Mouse (Mus musculus) heart, adult 2 months (tissue): Measurements from ENCODE around the gene Efhc1. TPM values are rescaled to one million over a fixed set of nuclear protein-coding genes. Genes with fewer than 3 reads are reported as not detected.
A peak's percentile ranks its signal among the peaks of the same experiment; 100 is the strongest.

Experiments used
- DNase-seq, 2 experiments: peaks; one replicate each; pipeline ENCODE4 v3.0.0; 2021
- H3K27ac ChIP-seq: fragments of 200-600 bp; 2 replicates; pipeline ENCODE4 v1.8.1; 2022
- H3K27me3 ChIP-seq: fragments of 200-500 bp; 2 replicates; pipeline ENCODE4 v1.6.1; 2012; ENCODE audit warnings: mild to moderate bottlenecking, low read length, inconsistent platforms, mixed read lengths; ENCODE audit not compliant: control insufficient read depth, insufficient read depth
- H3K36me3 ChIP-seq: fragments of 200-500 bp; 2 replicates; pipeline ENCODE4 v1.6.1; 2012; ENCODE audit warnings: low read length, inconsistent platforms; ENCODE audit not compliant: control insufficient read depth, insufficient read depth
- H3K4me1 ChIP-seq: fragments of 200-500 bp; 2 replicates; pipeline ENCODE4 v1.6.1; 2011; ENCODE audit warnings: low read length; ENCODE audit not compliant: control insufficient read depth, insufficient read depth
- H3K4me3 ChIP-seq: fragments of 200-600 bp; 2 replicates; pipeline ENCODE4 v1.8.1; 2022
- H3K79me2 ChIP-seq: fragments of 200-500 bp; replicated peaks from 2 replicates; pipeline ENCODE4 v1.6.1; 2012; ENCODE audit warnings: mild to moderate bottlenecking, inconsistent platforms, low read length, moderate library complexity, mixed read lengths; ENCODE audit not compliant: control insufficient read depth, insufficient read depth
- H3K9ac ChIP-seq: fragments of 200-500 bp; 2 replicates; pipeline ENCODE4 v1.6.1; 2012; ENCODE audit warnings: low read depth, mild to moderate bottlenecking, control low read depth, inconsistent platforms, low read length, mixed read lengths
- CTCF ChIP-seq: fragments of 200-600 bp; IDR thresholded peaks from 2 replicates; pipeline ENCODE4 v1.8.1; 2022; ENCODE audit warnings: antibody characterized with exemption, mild to moderate bottlenecking, moderate library complexity
- EP300 ChIP-seq: fragments of 200-500 bp; IDR thresholded peaks from 2 replicates; pipeline ENCODE4 v1.6.1; 2011; ENCODE audit warnings: low read depth, low read length, control low read depth; ENCODE audit not compliant: insufficient read depth
- POLR2A ChIP-seq: fragments of 200-500 bp; IDR thresholded peaks from 2 replicates; pipeline ENCODE4 v1.6.1; 2011; ENCODE audit warnings: mild to moderate bottlenecking, low read depth, low read length, control low read depth; ENCODE audit not compliant: insufficient read depth
- WGBS: fragments of 180-500 bp; shearing (Covaris S2); methylation state at CpG from one replicate; pipeline ENCODE4 v1.1.7; 2018; 5-methylcytosine and 5-hydroxymethylcytosine counted together
- intact Hi-C: fragments of 180-260 bp; cut with DNase I; formaldehyde crosslinking; loops from one replicate; pipeline ENCODE4 v1.15.1; 2025
- long read RNA-seq: library from polyadenylated mRNA; stranded (forward); transcript quantifications from one replicate; pipeline ENCODE4 v2.0.0, GENCODE M21; 2021
- polyA plus RNA-seq: library from polyadenylated mRNA; depleted of rRNA; stranded (reverse); fragments of >200 nt; gene quantifications from 2 replicates; pipeline ENCODE4 v1.2.3, GENCODE M21; 2012; rRNA removed
- total RNA-seq, 2 experiments: library from RNA; stranded (reverse); gene quantifications; 2 replicates each; pipeline ENCODE4 v1.2.3; 2021

Efhc1 gene
- under 1 TPM; 0.41 to 0.63 TPM for total RNA-seq
- 1.2 and 1.8 TPM in 2 replicates for polyA plus RNA-seq
- long read RNA-seq = 0 reads

DNA sequence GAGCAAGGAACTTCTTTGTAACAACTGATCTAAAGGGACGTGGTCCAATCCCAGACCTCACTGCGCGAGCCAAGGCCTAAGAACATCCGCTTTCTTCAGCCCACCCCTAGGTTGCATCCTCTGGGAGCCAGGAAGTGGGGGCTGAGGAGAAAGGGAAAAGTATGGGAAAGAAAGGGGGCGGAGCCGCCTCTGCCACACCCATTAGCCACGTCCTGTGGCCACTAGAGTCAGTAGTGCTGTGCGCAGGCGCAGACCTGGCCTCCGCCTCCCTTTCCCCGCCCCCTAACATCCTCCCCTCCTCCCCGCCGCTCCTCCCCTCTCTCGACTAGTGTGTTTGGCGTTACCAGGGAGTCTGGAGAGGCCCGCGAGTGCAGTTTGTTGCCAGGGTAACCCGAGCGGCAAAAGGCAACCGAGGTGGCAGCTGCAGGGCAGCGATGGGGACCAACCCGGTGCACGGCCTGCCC, at the start of gene Efhc1:
TSS of gene Efhc1 (plus strand) at position 327 of the 464 bp plus-strand sequence.
- Histone ChIP-seq H3K4me3 (peak within 1 kb of the TSS; percentile 75), H3K27me3 (no peaks in the 10 kb centered on the region), H3K36me3 (no peaks in the 10 kb centered on the region), H3K4me1 (no peaks in the 10 kb centered on the region), H3K9ac (peak within 1 kb of the TSS; percentile 59), H3K27ac (peak within 1 kb of the TSS; percentile 65), H3K79me2 (no peaks in the 10 kb centered on the region)
- WGBS = 1% methylated on average over 23 of the region's 23 CpGs
- intact Hi-C loops = loop anchor here (1.0 kb wide), 1 partner anchor 128 kb away; the partner anchor contains the start of gene Tram2
- peak; percentile 92 to 93 for DNase-seq
- TF ChIP-seq CTCF (peak; percentile 21; the same call in 1 of the 2 replicates), EP300 (no peak), POLR2A (peak; percentile 44; the same call in 1 of the 2 replicates)

- Histone ChIP-seq H3K27me3 (no peaks in the 10 kb centered on the region), H3K4me3 (no peak overlapping the region), H3K9ac (no peak overlapping the region), H3K36me3 (no peaks in the 10 kb centered on the region), H3K79me2 (no peaks in the 10 kb centered on the region), H3K27ac (no peak overlapping the region), H3K4me1 (no peaks in the 10 kb centered on the region)
- DNase-seq = no peak
- TF ChIP-seq EP300 (no peak), CTCF (no peak), POLR2A (no peak)
- intact Hi-C loops = no loop called here
- 90% methylated on average over 8 of the region's 8 CpGs for WGBS
Measured at GRCm38 (mm10) chr1:20905501-20906127, 45.8 kb upstream of the Efhc1 start.

DNA sequence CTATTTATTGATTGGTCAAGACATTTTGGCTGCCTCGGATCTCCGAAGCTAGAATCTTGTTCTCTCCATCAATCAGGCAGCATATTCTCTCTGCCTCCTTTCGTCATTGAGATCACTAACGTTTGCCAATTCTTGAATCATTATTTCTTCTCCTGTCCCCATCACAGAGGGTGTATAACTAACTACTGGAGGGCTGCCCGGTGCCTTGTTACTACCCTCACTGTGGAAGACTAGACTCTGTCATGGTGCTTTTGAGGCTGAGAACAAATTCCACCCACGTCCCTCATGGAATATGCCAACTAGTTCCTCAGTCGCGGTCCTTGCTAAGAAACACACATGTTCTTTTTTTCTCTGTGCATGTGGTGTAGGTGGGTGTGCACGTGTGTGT, 45.3 kb upstream of the Efhc1 start:
- H3K27ac ChIP-seq = no peak overlapping the region
- WGBS = 91% methylated on average over 9 of the region's 9 CpGs
- no peaks in the 10 kb centered on the region for H3K4me1 ChIP-seq
- no peak for DNase-seq
- H3K79me2 ChIP-seq = no peaks in the 10 kb centered on the region
- no peak overlapping the region for H3K9ac ChIP-seq
- H3K36me3 ChIP-seq = no peaks in the 10 kb centered on the region
- TF ChIP-seq CTCF (no peak), POLR2A (no peak), EP300 (no peak)
- no peaks in the 10 kb centered on the region for H3K27me3 ChIP-seq
- intact Hi-C loops = no loop called here
- H3K4me3 ChIP-seq = no peak overlapping the region

GRCm38 (mm10) chr1:20908541-20908940, 42.9 kb upstream of the Efhc1 start:
- H3K4me1 ChIP-seq = no peaks in the 10 kb centered on the region
- intact Hi-C loops = no loop called here
- H3K27me3 ChIP-seq = no peaks in the 10 kb centered on the region
- no peak for TF ChIP-seq POLR2A
- TF ChIP-seq EP300 = no peak
- TF ChIP-seq CTCF = no peak
- no peak overlapping the region for H3K27ac ChIP-seq
- no peak overlapping the region for H3K4me3 ChIP-seq
- no peak for DNase-seq
- H3K79me2 ChIP-seq = no peaks in the 10 kb centered on the region
- WGBS = 77% methylated on average over 4 of the region's 4 CpGs
- H3K36me3 ChIP-seq = no peaks in the 10 kb centered on the region
- H3K9ac ChIP-seq = no peak overlapping the region

DNA sequence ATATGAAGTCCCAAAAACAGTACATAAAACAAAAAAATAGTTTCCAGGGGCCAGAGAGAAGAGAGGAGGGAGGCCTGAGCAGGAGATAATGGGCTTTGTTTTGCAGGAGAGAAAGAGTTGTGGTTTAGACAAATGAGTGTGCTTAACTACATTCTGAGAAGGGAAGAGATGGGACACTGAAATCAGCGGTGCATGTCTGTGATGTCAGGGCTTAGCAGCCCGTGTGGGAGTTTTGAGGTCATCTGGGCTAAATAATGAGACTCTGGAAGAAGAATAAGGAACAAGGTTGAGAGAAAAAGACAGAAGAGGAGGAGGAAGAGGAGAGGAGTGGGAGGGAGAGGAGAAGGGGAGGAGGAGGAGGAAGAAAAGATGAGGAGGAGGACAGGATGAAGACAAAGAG, 39.3 kb upstream of the Efhc1 start:
- no peak for DNase-seq
- TF ChIP-seq EP300 = no peak
- Histone ChIP-seq H3K36me3 (no peaks in the 10 kb centered on the region), H3K4me3 (no peak overlapping the region), H3K27ac (no peak overlapping the region), H3K4me1 (no peaks in the 10 kb centered on the region), H3K9ac (no peak overlapping the region), H3K79me2 (no peaks in the 10 kb centered on the region), H3K27me3 (no peaks in the 10 kb centered on the region)
- intact Hi-C loops = no loop called here
- WGBS = 45% methylated on average over 2 of the region's 2 CpGs

DNA sequence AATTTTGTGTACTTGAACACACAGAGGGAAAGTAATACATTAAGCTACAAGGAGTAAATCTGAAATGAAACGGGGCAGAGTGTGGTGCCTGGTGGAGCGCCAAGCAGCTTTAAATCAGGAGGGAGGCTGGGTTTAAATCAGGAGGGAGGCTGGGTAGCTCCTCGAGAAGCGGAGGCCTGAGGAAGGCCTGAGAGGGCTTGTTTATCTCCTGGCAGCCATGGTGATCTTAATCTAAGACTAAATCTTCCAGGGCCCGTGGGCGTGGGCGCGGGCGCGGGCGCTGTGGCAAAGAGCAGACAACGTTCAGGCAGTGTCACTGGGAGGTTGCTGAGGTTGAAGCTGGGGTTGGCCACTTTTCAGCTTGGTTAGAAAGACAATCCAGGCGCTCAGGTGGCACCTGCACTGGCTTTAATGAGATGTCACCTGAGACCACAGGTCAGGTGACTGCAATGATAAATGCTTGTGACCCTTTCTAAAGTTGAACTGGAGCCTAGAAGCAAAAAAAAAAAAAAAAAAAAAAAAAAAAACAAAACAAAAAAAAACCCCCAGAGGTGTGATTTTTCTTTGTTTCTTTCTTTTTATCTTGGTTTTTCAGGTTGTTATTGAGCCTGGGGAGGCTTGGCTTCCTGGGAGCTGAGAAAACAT, 38.8 kb upstream of the Efhc1 start:
- no peaks in the 10 kb centered on the region for H3K79me2 ChIP-seq
- H3K27me3 ChIP-seq = no peaks in the 10 kb centered on the region
- no peak overlapping the region for H3K27ac ChIP-seq
- H3K4me1 ChIP-seq = no peaks in the 10 kb centered on the region
- intact Hi-C loops = no loop called here
- WGBS = 66% methylated on average over 13 of the region's 13 CpGs
- no peak overlapping the region for H3K4me3 ChIP-seq
- H3K36me3 ChIP-seq = no peaks in the 10 kb centered on the region
- TF ChIP-seq CTCF = no peak
- TF ChIP-seq POLR2A = no peak
- no peak for TF ChIP-seq EP300
- H3K9ac ChIP-seq = no peak overlapping the region
- DNase-seq = no peak
